Mouse (Mus musculus) mesoderm, embryonic 11.5 days (tissue): Measurements from ENCODE around the gene Ippk.

Experiments
- DNase-seq: peaks from one replicate; pipeline ENCODE4 v3.0.0-alpha.2; 2012; ENCODE audit warnings: low read depth, low spot score

The Ippk gene

DNA sequence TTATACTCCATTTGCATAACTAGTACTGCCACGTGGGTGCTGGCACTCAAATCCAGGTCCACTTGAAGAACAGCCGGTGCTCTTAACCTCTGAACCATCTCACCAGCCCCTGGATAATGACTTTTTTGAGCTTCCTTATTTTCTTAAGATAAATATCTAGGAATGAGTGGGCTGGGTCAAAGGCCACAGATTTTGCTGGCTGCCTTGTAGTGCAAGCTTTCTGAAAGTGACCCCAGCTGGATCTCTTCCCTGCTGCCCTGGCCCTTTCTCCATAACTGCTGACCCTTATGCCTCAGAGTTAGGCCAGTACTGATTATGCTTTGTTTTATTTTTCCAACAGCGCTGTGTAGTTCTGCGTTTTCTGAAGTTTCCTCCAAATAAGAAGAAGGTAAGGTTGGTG lies 9.5 kb downstream of the Ippk start:
- peak; percentile 8 for DNase-seq

DNA sequence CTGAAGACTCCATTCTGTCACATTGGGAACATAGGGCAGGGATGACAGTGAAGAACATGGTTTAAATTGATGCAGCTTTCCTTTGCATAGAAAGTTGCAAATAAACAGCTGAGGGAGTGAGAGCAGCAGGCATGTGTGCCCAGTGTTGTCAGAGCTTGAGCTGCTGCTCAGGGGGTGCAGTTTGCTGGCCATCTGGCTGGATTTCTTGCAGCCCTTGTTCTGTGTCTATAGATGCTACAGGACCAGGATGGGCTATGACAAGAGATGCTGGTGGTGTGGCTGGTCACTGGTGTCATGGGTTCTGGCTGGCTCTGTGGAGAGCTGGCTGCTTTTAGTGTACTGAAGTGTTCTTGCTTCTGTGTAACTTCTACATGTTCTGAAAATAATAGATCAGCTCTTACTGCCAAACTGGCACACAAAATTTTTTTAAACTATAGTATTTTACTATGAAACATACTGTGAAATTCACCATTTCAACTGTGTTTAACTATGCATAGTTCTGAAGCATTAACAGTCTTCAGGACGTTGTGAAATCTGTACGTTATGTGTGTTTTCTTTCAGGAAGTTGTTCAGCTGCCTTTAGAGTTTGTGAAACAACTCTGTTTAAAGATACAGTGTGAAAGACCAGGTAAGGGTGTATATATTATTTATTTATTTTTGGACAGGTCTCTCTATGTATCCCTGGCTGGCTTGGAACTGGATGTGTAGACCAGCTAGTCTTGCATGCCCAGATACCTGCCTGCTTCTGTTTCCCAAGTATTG lies 12.4 kb downstream of the Ippk start:
- no peak for DNase-seq

DNA sequence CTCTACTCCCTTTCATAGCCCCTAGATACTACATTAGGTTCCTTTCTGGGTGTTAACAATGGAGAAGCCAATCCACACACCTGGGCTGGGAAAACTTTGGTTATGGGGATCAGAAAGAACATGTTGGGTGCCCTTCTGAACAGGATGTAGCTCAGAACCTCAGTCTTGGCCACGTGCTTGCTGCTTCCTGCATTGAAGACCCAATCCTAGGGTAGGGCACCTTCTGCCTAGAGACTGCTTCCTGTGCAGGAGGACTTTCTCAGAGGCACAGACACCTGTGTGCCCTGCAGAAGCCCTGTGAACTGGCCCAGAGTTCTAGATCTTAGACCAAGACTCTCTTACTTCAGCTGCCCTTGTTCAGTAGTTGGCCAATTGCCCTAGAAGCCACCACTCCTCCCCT lies 14.7 kb downstream of the Ippk start:
- no peak for DNase-seq

DNA sequence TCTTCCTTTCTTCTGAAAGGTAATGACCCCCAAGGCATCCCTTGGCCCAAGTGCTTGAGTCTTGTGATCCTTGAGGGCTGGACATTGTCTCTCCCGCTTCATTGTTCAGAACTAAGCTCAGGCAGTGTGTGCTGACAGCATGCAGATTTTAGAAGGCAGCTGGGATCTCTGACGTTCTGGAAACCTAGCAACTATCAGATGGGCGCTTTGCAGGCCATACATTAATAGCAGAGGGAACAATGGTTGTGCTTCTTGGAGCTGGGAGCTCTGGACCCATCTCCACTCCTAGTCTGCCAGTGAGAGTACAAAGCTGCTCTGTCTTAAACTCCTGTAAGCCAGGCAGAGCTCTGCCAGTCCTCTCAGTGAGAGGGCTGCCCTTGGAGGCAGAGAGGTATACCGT lies 15.1 kb downstream of the Ippk start:
- no peak for DNase-seq

DNA sequence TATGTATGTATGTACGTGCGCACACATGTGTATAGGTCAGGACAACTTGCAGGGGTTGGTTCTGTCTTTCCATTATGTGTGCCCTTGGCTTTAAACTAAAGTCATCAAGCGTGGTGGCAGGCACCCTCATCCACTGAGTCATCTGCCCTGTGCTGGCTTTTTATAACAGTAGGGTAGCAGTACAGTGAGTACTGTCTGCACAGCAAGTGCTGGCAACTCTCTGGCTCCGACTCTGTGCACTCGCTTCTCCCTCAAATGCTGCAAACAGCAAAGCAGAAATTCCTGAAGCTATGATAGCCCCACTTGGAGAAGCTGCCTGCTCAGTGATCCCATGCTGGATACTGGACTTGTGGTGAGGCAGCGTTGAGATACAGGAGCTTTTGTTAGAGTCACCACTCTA lies 23.4 kb downstream of the Ippk start:
- no peak for DNase-seq

DNA sequence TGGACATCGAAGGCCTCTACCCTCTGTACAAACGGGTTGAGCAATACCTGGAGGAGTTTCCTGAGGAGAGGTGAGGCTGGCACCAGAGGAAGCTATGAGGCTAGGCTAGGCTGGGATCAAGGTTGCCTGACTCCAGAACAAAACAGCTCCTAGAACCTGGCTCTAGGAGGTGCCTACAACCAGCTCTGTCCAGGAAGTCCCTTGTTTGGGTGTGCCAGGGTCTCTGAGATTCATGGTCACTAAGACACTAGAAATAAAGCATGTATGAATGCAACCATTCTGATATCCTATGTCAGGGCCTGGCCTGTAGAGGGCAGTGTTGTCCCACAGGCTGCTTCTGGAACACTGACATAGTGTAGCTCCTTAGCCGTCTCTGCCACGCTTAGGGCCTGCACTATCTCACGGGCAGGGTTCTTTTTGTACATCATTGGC lies 28.3 kb downstream of the Ippk start:
- DNase-seq, result peak; percentile 83

DNA sequence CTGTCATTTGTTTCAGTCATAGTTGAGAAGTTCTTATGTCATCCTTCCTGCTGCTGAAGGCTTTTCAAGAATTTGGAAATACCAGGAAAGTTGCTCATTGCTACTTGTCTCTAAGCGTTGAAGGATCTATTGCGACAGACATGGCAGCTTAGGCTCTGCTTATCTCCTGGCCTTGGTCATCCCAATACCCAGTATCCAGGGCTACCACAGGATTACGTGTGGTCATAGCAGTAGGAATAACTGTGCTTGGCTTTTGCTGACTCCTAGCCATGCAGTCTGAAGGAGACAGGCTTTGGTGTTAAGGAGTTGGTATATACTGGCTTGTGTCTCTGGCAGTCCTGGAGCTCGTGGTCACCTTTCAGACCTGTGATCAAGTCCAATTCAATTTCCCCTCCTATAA lies 39.2 kb downstream of the Ippk start:
- DNase-seq, result no peak

DNA sequence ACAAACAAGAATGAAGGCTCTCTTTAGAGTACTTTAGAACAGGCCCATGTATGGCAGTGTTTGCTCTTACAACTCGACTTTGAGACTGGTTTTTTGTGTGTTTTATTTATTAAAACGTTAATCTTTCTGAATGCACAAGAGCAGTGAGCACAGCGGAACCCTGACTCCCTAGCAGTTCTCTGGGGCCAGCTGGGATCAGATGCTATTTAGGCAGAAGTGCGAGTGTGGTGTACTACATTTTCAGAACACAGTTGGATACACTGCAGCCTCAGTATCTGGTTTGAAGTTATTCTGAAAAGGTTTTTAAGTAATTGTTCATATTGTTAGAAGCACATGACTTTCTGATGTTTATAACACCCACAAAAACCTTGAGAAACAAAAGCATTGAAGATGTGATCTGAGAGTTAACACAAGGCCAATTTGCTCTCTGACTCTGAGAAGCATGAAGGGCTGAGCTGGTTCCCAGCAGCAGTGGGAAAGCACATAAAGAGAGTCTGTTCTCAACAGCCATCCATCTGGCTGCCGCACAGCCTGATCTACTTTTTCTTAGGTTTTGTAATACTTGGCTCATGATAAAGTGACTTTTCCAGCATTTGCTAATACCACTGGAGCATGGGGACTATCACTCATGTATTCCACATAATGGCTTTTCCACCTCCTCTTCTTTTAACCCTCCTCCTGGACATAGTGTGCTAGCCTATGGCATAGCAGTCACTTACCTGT lies 39.8 kb downstream of the Ippk start:
- no peak for DNase-seq

DNA sequence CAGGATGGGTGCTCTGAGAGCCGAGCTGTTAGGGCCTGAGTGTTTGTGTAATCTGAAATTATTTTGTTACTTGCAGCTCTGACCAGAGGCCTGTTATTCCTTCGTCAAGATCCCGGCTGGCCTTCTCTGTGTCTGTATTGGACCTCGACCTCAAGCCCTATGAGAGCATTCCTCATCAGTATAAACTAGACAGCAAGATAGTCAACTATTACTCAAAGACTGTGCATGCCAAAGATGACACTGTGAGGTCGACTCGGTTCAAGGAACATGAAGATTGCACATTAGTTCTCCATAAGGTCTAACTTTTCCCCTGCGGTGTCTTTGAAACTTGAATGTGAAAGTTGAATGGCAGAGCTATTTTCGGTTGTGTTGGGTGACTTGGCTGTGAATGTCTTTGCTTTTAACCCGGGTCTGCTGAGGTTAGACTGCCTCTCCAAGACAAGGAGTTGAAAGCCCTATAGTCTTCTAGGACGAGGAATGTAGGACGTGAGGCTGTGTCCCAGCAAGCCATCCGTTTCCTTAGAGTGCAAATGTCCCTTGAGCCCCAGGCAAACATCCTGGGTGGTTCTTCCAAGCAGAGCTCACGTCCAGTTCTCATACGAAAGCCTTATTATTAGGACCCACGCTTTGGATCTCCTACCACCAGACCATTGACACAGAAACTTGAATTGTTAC lies 40.5 kb downstream of the Ippk start:
- DNase-seq, result no peak

DNA sequence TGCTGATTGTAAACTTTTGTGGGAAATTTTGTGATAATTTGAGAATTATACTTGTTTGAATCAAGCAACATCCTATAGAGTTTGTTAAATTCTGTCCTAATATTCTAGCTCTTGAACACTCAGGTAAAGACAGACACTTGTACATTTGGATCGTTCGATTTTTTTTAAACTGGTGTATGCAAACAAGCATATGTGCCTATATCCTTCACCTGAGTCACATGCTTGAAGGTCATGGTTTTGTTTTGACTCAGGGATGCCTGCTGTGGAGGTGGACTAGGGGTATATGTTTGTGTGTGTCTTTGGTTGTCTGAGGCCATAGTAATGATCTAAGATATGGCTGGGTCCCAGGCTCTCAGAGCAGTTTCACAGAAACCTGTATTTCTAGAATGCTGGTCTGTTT lies 41.9 kb downstream of the Ippk start:
- no peak for DNase-seq

DNA sequence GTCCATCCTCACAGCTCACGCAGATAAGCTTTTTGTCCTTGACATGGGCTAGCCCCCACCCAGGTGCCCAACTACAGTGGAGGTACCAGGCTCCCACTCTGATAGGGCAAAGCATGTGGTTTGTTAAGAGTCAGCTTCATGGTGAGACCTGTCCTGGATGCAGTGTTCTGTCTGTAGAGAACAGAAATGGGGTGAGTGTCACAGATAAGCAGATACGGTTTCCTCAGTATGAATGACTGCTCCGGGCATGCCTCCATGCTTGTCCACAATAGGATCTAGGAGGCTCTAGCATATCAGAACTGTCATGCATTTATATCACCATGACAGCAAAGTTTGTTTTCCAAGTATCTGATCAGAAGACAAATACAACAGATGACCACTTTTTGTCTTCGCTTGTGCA lies 44.8 kb downstream of the Ippk start:
- DNase-seq, result no peak

DNA sequence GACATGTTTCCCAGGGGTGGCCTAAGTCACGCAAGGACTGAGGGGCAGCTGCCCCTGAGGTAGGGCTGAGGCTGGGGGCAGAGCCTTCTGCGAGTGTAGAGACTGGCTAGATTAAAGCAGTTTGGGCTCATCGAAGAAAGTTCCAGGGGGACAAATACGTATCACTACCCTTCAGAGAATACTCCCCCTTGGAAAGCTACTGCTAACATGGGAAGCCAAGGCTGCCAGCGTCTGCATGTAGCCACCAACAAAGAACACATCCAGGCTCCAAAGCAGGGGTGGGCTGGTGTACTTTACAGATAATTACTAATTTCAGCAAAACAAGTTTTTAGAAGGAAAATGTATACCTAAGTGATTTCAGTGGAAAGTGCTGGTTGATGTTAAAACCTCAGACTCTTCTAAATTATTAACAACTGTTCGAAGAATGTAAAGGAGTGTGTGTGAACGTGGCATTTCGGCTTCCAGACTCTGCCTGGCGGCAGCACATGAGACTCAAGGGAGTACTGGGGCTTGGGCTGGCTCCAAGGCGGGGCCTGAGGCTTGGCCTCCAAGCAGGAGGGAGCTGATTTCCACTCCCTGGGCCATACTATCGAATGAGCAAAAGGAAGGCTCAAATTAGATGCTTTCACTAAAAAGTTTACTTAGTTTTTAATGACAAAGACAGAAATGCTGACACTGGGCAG lies 45.5 kb downstream of the Ippk start:
- no peak for DNase-seq

DNA sequence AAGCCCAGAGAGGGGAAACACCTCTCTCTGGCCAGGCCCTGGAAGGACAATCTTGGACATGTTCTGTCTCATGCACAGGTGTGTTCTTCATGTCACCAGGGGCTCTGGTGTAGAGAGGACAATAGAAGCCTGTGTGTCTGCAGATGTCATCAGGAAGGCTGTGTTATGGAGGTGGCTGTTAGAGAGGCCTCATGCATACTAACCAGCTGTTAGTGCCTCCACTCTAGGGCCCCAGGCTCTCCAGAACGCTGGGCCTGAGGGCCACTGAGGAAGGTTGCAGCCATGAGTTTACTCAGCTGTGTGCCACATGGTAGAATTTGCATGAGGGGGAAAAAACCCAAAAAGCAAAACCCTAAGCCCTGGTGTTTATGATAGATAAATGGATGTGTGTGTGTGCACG lies 46.5 kb downstream of the Ippk start:
- DNase-seq, result peak; percentile 22

DNA sequence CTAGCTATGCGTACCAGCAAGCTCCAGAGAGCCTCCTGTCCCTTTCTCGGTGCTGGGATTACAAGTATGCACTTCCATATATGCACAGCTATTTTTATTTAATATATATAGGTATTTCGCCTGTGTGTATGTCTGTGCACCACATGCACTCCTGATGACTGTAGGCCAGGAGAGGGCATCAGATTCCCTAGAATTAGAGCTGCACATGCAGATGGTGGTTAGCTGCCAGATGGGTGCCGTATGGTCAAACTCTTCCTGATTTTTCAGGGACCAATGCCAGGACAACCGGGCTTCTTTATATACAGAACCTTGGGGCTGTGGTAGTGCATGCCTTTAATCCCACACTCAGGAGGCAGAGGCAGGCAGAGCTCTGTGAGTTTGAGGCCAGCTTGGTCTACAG lies 48.0 kb downstream of the Ippk start:
- no peak for DNase-seq

DNA sequence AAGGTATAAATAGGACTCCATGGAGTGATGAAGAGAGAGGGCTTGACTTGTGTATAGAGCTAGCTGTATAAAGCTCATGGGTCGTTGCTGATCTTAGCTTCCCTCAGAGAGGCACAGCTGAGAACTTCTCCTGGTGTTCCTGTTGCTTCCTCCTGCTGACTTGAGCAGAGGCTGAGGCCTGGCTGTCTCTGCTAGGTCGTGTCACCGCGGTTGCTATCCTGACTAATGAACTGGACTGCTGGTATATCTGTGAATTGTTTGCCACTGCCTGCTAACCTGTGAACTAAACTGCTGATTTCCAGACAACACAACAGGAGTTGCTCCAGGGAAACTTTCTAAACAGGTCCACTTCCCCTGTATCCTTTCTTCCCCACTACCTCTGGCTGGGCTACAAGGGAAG lies 49.3 kb downstream of the Ippk start:
- DNase-seq, result no peak

DNA sequence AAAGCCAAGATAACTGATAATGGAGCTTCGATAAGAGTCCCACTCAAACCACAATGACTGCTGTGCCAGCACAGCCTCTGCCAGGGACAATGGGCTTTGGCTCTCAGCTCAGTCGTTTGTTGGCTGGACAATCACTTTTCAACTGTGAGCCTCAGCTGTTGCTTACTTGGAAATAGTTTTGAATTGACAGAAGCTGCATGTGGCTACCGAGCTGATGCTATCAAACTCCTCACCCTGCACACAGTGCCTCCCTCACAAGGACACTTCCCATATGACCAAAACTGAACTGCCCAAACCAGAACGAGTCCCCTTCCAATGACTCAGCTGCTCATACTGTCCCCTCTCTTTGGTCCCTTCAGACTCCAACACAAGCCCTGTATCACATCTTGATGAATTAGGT lies 49.8 kb downstream of the Ippk start:
- DNase-seq, result no peak

DNA sequence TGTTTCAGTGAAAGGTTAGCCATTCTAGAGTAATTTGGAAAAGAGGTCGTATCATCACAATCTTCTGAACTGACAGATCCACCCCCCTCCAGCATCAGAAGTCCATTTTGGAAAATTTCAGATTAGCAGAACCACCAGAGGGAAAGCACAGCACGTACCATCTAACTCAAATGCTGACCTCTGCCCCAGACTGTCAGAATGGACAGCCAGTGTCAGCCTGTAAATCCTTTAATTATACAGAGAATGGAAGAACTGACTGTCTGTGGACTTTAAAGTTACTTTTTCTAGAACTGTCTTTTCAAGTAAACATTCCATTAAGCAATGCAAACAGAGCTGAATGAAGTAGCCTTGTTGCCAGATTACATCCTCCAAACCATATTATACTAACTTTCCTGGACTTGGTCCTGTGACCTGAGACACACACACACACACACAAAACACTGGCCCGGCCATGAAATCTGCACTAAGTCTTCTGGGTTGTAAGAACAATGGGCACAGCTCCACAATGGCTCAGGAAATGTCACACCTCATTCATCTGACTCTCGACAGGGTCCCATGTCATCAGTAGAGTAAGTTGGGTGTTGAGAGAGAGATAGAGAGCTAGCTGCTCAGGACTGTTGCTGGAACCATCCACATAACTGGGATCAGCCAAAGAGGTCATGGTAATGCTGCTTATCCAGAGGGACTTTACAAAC lies 51.1 kb downstream of the Ippk start:
- no peak for DNase-seq

DNA sequence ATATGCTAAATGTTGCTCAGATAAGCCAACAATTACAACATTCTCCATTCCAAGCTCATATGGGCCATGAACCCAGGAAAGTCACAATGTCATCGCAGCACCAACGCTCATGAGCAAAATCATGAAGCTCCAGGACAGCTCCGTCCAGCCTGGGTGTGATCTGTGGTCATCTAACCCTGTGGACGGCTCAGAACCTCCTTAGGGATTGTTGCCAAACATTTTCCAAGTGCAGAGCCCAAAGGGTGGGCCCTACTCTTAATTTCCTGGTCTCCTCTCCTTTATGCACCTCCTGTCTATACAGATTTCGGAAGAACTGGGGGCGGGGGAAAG lies 51.6 kb downstream of the Ippk start:
- DNase-seq, result no peak

DNA sequence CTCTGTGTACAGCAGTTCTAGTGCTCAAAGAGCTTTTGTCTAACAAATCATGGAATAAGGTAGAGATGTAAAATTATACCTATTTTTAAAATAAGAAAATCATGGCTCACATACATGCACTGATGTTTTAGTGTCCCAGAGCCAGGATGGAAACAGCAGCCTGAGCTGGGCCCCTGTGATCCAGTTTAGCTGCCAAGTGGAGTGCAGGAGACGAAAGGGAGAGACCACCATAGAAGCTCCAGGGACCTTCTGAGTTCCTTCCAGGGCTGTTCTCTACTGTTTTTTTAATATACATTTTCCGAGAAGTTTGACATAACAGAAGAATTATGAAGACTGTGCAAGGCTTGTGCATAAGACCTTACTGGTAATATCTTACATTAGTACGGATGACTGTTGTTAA lies 56.8 kb downstream of the Ippk start:
- DNase-seq, result no peak

DNA sequence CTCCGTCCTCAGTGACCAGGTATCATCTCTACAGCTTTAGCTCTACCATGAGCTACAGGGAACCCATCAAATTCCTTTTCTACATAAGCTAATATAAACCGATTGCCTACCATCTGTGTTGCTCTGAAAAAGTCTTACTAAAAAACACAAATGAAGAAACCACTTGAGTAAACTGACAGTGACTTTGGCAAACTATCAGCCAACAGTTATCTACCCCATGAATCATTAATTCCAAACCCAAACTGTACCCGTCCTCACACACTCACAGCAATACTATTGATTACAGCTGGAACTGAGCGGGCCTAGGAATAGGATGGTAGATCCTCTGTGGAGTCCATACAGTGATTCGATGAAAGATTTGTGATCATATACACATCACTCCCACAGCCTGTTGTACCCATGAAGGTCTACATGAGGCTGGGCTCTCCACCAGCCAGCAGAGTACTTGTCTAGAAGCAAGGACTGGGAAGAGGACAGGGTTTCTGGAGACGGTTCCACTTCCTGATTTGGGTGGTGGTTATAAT lies 57.9 kb downstream of the Ippk start:
- no peak for DNase-seq

DNA sequence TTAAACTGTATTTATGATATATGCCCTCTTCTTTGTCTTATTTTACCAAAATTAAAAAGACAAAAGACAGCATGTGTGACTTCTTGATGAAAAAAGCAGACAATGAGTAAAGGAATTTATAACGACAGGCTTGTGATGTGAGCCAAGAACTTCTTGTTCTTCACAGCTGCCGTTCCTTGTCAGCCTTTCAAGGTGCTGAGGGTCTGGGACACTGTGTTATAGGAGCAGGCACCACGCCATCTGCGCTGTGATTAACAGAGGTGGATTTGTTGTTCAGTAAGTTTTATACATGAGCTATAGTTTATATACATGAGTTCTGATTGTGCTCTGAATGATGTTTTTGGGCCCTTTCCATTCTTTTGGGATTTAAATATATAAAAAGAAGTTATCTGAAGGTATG lies 58.4 kb downstream of the Ippk start:
- DNase-seq, result no peak

DNA sequence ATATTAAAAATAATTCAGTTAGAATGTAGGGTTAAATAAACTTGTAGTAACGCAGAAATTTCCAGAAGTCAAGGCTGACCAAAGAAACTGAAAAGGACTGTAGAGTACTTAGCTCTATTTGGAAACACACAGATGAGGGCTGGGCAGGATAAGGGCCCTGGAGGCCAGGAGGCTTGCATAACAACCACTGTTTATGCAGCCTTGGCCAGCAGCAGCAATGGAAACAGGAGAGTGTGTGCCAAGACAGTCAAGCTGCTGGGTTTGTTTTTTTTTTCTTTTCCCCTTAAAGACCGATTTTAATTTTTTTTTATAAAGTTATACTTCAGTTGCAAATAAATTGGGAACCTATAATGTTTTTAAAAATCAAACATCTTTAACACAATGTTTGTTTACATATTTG lies 59.0 kb downstream of the Ippk start:
- no peak for DNase-seq
